Mouse (Mus musculus) urinary bladder, postnatal 14 days (tissue): ENCODE results near the gene Rexo4.
A peak's percentile ranks its signal among the peaks of the same experiment; 100 is the strongest.

Experiments used
- DNase-seq: peaks from one replicate; pipeline ENCODE4 v3.0.0; 2021; ENCODE audit warnings: low spot score

The Rexo4 gene

DNA sequence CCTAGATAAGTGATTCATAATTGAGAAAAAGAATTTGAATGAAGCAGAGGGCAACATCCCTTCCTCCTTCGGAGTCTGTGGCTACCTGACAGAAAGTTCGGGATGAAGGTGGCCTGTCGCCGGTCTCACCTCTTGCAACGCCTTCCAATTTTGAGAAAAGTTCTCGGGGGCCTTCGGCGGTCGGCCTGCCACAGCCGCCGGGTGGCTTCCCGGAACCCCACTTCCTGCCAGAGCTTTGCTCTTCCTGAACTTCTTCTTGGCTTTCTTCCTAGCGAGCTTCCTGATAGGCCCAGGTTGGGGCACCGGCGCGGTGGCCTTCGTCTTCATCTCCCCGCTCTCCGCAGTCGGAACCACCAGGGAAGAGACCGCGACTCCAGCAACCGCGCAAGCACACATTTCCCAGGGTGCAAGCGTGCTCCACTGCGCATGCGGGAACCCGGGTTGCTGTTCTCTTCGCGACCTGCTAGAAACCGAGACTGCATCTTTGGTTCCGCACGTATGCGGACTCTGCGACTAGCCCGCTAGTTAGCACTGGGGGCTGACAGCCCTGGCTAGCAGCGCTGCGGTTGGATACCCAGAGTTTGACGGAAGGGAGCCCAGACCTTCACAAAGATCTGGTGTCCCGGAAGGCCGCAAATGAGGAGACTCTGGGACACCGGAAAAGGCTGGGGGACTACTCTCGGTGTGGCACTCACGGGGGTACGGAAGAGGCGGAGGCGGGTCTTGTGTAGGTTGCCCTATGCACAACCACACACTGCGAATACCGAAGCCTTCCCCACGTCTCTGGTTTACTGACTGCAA is at the start of gene Rexo4:
Rexo4 (minus strand) TSS at position 464 of the 801 bp plus-strand sequence.
- peak; percentile 94 for DNase-seq

DNA sequence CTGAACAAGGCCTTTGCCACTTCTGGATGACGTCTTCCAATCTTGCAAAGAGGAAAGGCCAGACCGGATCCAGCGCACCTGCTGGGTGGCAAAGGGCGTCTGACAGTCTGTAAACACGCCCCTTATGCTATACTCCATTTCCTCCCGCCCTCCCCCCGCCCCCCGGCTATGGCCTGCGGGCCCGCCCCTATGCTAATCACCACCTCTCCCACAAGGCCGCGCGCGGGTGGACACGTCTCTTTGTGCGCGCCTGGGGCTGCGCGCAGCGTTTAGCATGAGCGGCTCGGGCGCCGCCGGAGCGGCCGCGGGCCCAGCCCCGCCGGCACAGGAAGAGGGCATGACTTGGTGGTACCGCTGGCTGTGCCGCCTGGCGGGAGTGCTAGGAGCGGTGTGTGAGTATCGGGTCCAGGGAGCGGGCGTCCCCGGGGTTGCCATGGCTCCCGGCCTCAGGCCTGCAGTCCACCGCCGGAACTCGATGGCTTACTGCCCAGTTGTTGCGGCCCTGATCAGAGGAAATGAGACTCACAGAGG is 45.6 kb upstream of the Rexo4 start, which contains the start of gene Cacfd1:
Cacfd1 (plus strand) TSS at position 213 of the 531 bp plus-strand sequence.
- peak; percentile 88 for DNase-seq

DNA sequence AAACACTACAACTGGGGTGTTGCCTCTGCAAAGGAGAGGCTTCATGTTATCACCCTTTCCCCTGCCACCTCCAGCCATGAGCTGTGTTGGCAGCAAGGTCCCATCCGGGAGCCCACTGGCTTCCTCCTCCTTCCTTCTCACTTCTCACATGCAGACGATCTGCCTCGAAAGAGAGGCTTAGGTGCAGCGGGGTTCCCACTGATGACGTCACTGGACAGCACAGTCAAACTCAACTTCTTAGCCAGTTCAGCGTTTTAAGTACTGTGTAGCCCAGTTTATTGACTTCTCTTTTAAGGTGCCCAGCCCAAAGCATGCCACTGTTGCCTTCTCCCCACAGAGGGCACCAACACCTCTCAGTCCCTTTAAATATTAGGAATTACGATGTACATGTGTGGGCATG is 43.5 kb upstream of the Rexo4 start:
- no peak for DNase-seq

DNA sequence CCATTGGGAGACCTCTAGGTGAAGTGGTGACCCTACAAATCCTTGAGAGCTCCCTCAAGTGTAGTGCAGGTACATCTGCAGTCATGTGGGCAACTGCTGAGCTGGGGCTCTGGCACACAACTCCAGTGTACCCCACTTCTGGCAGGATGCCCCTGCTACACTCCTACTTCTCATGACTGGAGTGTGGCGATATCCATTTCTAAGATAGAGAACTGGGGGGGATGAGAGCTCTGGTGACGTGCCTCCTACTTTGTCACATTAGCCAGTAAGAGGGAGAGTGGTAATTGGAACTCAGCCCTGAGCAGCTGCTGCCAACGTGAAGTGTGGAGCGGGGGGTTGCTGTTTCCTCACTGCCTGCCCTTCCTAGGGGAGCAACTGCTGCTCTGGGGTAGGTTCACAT is 42.1 kb upstream of the Rexo4 start:
- DNase-seq = no peak

DNA sequence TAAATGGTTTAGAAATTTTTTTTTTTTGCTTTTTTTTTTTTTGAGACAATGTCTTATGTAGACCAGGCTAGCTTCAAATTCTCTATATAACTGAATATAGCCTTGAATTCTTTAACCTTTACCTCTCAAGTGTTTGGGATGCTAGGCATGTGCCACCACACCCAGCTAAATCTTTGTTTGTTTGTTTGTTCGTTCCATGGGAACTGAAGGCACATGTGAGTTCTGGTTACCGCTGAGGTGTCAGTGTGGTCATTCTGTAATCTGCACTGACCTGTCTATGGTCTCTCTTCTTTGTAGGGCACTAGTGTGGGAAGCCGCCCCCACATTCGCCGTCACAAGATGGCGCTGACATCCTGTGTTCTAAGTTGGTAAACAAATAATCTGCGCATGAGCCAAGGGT is 33.8 kb upstream of the Rexo4 start:
- no peak for DNase-seq

DNA sequence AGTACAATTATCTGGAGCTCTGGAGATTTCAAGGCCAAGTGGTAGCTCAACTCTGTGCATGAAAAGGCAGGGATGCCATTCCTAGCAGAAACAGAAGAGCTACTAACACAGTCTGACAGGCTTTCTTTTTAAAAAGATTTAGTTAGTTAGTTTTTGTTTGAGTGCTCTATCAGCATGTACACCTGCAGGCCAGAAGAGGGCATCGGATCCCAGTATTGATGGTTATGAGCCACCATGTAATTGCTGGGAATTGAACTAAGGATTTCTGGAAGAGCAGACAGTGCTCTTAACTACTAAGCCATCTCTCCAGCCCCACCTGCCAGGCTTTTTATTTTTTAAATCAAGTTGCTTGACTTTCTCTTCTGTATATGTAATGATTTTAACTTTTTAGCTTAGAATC is 33.3 kb upstream of the Rexo4 start:
- DNase-seq = no peak

DNA sequence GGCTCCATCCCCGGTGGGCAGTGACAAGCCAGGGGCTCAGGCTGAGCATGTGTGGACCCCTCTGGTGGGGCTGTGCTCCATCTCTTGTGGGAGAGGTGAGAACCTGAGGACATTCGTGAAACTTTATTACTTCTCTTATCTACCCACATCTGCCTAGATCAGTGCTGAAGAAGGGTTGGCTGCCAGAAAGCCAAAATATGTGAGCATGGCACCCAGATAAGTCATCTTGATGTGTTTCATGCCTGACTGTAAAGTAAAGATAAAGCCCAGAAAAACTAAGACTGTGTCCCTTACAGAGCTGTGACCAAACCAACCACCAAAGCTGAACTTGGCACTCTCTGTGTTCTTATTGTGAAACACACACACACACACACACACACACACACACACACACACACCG is 29.8 kb upstream of the Rexo4 start:
- DNase-seq = no peak

DNA sequence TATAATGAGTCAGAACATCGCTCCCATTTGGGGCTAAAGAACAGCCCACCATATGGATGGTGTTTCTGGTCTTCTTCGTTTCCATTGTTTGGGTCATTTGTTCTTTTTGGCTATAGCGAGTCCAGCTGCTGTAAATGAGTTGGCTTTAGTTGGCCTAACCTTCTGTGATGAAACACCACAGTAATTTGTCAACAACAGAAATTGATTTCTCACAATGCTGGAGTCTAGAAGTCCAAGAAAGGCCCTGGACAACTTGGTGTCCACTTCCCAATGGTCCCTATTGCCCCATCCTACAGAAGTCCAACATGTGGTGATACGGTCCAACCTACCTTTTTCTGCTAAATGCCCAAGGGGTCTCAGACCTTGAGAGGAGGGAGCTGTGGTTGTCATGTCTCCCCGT is 20.5 kb upstream of the Rexo4 start:
- no peak for DNase-seq

DNA sequence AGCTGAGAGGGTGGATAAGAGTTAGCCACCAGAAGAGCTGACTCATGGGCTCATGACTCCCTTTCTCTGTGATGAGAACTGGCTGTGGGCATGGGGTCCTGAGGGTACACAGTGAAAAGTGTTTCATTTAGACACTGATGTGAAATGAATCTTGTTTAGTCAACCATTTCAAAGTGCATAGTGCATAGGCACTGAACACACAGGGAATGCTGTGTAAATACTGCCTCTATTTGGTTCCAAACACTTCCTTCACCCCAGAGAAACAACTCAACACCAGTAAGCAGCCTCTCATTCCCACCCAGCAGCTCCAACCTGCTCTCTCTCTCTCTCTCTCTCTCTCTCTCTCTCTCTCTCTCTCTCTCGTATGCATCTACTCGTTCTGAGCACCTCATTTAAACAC is 20.0 kb upstream of the Rexo4 start:
- DNase-seq = no peak

DNA sequence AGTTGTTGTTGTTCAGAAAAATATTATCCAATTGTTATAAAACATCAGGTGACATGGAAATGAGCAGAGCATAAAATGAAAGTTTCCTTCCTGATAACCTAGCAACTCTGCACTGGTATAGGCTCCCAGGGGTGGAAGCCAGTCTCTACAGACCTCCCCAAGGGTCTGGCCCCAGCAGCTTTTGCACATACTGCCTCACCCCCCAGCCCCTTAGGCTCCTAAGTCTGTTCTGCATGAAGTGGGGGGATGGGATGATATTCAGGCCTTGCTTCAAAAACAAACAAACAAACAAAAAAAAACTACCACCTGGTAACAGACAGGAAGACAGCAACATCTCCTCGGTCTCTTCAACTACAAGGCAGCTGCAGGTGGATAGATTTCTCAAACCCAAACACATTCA is 16.2 kb upstream of the Rexo4 start:
- no peak for DNase-seq

DNA sequence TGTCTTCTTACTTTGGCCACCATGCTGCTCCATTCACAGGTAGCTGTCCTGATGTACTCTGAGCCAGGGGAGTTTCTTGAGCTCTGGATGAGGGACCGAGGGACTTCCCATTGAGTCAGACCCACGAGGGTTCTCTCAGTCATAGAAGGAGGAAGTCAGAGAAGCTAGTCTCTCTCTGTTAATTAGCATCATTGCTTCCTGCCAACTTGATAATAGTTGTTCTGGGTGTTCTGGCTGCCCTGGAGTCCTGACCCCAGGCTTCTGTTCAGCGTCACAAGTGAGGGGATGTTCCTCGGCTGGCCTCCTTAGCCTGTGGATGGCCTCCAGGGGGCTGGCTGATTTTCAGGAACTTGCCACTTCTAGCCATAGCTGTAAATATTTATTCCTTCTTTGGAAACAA is 9.8 kb upstream of the Rexo4 start:
- no peak for DNase-seq

DNA sequence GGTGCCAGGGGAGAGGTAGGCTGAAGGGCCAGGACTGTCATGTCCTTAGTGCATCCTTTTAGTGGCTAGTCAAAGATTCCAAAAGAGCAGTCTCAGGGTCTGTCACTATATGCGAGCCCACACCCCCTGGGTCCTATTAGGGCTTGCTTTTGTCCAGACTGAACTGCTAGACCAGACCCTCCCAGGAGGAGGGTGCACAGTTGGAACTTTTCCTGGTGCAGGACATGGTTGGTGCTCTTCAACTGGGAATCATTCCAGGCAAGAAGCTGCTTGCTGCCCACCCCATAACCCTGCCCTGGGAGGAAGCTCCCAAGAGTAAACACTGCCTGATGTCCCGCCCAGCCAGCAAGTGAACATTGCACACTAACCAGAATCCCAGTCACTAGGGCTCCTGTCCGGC is 8.9 kb upstream of the Rexo4 start, which contains the start of gene Adamts13:
Adamts13 (plus strand) TSS at position 301 of the 400 bp plus-strand sequence.
- DNase-seq = no peak

DNA sequence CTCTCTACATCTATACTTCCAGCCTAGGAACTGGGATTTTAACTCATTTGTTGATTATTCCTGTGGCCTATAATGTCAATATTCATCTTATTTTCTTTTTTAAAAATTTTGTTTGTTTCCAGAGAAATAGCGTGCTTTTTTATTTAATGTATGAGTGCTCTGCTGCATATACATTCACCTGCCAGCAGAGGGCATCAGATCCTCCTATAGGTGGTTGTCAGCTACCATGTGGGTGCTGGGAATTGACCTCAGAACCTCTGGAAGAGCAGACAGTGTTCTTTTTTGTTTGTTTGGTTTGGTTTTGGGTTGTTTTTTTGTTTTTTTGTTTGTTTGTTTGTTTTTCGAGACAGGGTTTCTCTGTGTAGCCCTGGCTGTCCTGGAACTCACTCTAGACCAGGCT is 3.1 kb upstream of the Rexo4 start:
- no peak for DNase-seq

DNA sequence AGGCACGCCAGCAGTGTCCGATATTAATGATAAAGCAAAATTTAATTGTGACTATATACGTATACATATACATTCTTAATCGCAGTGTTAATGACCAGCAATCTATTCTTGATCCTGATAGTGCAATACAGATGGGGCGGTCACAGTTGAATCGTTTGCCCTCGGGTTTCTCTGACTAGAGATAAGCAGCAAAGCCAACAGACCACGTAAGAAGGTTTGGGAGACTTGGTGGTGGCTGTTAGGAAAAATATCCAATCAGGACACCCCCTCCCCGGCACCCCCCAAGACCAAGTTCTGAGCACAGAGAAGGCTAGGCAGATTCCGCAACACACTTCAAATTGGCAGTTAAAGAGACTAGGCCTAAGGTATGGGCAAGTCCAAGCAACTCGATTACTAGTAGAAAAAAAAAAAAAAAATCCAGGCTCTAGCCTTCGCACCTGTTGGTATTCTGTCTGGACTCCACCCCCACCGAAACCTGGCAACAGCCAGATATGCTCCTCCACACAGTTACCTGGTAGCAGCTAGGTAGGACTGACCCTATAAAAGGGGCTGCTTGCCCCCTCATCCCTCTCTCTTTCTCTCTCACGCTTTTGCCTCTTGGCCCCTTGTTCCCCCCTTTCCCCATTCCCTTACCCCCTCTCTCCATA is 661 bp upstream of the Rexo4 start:
- DNase-seq = no peak

DNA sequence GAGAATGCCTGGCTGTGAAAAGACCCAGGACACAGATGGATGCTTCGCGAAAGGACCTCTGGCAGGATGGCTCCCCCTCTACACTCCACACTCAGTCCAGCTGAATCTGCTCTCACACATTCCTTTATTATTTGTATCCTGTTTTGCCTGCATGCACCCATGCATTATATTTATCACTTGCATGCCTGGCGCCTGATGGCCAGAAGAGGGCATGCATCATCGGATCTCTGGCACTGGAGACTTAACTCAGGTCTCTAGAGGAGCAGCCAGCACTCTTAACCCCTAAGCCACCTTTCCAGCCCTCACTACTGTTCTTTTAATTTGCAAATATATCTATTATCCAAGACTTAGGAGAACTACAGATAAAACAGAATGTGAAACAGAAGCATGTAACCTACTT is 3.4 kb downstream of the Rexo4 start:
- no peak for DNase-seq

DNA sequence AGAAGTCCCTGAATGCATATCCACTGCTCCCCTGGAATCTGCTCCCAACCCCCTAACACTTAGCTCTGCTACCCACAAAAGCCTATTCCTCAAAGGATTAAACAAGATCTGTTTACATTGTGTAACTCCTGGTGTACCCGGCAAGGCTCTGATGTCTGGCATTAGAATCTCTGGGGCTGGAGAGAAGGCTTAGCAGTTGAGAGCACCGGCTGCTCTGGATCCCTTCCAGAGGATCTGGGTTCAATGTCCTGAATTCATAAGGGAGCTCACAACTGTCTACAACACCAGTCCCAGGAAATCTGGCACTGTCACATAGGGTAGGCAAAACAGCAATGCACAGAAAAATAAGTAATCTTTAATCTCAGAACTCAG is 6.7 kb downstream of the Rexo4 start:
- DNase-seq = no peak

DNA sequence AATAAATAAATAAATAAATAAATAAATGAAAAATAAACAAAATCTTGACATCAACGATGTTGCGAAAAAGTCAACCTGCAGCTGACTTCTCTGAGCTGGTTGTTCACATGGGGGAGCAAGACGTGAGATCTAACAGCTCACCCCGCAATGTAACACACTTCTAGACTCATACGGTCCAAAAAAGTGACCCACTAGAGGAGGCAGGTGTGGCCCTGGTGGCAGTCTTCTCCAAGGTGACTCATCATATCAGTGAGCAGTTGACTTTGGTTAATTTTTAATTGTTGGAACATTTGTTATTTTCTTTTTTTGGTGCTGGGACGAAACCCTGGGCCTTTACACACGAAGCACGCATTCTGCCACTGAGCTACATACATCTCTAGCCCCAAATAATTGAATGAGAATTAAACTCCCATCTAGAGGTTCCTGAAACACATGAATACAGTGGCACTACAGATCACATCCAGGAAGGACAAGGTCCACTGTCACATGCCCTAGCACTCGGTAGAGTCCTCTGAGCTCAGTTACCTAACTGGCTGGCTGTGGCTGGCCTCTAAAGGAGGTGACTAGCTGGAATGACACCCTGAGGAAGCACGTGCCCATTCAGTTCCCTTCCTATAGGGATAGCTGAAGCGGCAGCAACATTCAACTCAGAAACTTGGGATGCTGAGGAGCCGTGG is 7.2 kb downstream of the Rexo4 start:
- DNase-seq = no peak

DNA sequence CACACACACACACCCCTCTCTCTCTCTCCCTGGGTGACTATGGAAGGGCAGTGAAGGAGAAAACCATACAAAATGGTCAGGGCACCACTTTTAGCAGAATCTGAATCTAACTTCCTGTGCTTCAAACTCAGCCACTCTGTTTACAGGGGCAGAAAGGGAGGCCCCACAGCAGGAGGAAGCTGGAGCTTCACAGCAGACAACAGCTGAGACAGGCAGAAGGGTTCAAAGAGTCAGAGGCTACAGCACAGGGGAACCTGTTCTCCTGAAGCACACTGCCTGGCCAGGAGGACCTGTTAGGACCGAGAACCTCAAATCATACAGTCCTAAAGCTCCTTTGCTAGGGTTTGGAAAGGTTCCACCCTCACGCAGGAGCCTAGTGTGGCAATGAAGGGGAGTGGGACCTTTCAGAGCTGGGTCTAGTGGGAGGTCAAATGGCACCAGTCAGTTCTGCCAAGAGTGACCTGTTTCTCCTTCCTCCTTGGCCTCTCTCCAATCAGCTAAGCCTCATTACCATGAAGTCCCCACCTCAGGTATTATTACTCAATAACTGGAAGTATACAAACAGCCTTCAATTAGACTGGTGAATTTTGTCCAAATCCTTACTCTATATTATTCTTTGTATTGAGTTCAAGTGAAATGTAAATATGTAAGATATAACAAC is 9.3 kb downstream of the Rexo4 start:
- DNase-seq = no peak

DNA sequence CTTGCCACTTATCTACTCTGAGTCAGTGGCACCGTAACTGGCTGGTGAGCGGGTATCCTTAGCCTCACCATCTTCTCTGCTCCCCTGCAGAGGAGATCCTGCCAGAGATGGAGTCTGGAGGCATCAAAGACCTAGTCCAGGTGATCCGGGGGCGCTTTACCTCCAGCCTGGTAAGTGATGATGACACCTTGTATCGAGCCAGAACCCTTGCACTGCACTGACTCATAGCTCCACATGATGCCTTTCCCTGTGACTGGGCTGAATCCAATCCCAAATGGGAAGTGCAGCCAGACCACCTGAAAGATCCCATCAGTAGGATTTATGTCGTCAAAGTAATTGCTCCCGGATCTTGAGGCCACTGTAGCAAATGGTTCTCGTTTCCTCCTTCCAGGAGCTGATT is 11.3 kb downstream of the Rexo4 start:
- DNase-seq = no peak

DNA sequence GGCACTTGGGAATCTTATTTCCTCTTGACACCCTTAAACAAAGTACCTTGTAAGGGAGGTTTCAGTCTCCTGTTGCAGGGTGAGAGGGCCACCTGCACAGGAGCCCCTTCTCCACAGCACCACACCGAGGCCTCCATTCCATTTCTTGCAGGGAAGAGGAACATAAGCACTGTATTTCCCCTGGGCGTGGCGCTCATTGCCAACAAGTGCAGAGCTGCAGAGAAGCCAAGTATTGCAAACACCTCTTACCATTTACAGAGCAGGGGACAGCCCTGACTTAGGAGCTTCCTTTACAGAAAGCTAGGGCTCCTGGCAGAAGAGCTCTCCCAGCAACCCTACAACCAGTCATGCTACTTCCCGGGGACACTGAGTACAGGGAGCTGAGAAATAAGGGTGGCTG is 12.0 kb downstream of the Rexo4 start:
- no peak for DNase-seq

DNA sequence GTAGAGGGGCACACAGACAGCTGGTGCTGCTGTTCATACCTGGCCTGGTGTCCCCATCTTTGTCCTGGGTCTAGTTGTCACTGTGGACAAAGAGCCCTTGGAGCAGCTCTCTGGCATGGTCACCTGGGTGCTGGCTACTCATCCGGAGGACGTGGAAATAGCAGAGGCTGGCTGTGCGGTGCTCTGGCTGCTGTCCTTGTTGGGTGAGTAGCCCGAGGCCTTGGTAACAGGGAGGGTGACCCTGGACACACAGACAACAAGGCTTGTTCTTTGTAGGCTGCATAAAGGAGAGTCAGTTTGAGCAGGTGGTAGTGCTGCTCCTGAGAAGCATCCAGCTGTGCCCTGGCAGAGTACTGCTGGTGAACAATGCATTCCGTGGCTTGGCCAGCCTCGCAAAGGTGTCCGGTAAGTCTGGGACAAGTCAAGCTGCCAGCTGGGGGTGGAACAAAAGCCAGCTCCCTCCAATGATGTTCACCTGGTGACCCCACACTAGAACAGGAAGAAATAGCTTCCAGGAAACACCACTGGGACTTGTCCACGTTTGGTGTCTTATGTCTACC is 12.8 kb downstream of the Rexo4 start:
- no peak for DNase-seq

DNA sequence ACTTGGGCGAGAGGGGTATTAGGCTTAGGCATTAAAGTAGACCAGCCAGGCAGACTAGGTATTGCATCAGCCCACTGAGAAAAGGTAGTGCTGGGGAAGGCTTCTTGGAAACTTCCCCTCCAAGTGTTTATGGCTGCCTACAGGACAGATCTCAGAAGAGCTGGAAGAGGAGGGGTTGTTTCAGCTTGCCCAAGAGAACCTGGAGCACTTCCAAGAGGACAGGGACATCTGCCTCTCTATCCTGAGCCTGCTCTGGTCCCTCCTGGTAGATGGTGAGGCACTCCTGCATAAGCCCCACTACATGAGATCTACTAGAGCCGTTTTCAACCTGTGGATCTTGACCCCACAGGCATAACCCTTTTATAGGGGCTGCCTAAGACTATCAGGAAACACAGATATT is 13.8 kb downstream of the Rexo4 start:
- no peak for DNase-seq
